Mouse (Mus musculus) stomach, embryonic 14.5 days (tissue): ENCODE results near the gene Gm15217. TPM values are rescaled to one million over a fixed set of nuclear protein-coding genes. Genes with fewer than 3 reads are reported as not detected.

Experiments used
- ATAC-seq: fragments of 200-750 bp; cut with Nextera tagmentation; 2 replicates; pipeline ENCODE4 v1.8.0; 2017; ENCODE audit warnings: low read depth, moderate TSS enrichment; ENCODE audit not compliant: insufficient number of reproducible peaks, insufficient read depth, low FRiP score
- H3K27ac ChIP-seq: fragments of 300-500 bp; sonication (generic); 2 replicates; pipeline ENCODE4 v1.5.1; 2014; ENCODE audit warnings: mild to moderate bottlenecking, low read length, moderate library complexity, mixed read lengths
- H3K27me3 ChIP-seq: fragments of 300-500 bp; sonication (generic); 2 replicates; pipeline ENCODE4 v1.6.1; 2014; ENCODE audit warnings: low read length, control low read depth, mixed read lengths; ENCODE audit not compliant: control insufficient read depth, insufficient read depth
- H3K36me3 ChIP-seq: fragments of 300-500 bp; sonication (generic); 2 replicates; pipeline ENCODE4 v1.6.1; 2014; ENCODE audit warnings: mild to moderate bottlenecking, control low read depth, low read length, moderate library complexity, mixed read lengths; ENCODE audit not compliant: control insufficient read depth, insufficient read depth
- H3K4me1 ChIP-seq: fragments of 300-500 bp; sonication (generic); 2 replicates; pipeline ENCODE4 v1.6.1; 2014; ENCODE audit warnings: low read length, control low read depth, mixed read lengths; ENCODE audit not compliant: control insufficient read depth, insufficient read depth
- H3K4me2 ChIP-seq: fragments of 300-500 bp; sonication (generic); replicated peaks from 2 replicates; pipeline ENCODE4 v1.6.1; 2014; ENCODE audit warnings: low read depth, low read length, control low read depth
- H3K4me3 ChIP-seq: fragments of 300-500 bp; sonication (generic); 2 replicates; pipeline ENCODE4 v1.5.1; 2014; ENCODE audit warnings: low read depth, low read length, control low read depth
- H3K9ac ChIP-seq: fragments of 300-500 bp; sonication (generic); replicated peaks from 2 replicates; pipeline ENCODE4 v1.6.1; 2014; ENCODE audit warnings: low read depth, mild to moderate bottlenecking, control low read depth, low read length, moderate library complexity, mixed read lengths
- H3K9me3 ChIP-seq: fragments of 300-500 bp; sonication (generic); 2 replicates; pipeline ENCODE4 v1.6.1; 2016; ENCODE audit warnings: low read depth, low read length, control low read depth; ENCODE audit not compliant: control insufficient read depth
- WGBS: fragments of 180-500 bp; shearing (Covaris S2); extraction: QIAGEN DNeasy Blood & Tissue Kit; methylation state at CpG from one replicate; pipeline ENCODE4 v1.1.7; 2014; 5-methylcytosine and 5-hydroxymethylcytosine counted together
- polyA plus RNA-seq: library from polyadenylated mRNA; unstranded; fragments of >200 nt; fragmentation: Nextera tagmentation; extraction: Ambion mirVana; gene quantifications from 2 replicates; pipeline ENCODE4 v1.2.1, GENCODE M21; 2014

Gene Gm15217
- polyA plus RNA-seq, 1 experiment from 2014 or later = 1.1 TPM

DNA sequence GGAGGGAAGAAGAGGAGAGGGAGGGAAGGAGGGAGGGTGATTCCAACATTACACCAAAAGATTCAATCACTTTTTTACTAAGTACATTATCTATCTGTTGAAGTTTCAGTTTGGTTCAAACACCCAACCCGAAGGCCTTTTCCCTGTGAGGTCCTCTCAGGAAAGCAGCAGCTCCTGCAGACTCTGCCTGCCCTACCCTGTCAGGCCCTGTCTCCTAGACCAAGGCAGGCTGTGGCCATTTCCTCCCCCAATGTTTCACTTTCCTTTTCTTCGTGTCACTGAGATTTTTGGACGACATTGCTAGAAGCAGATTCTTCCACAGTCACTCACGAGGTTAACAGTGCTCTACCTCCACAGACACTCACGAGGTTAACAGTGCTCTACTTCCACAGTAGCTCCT is 3.4 kb upstream of the Gm15217 start:
- ATAC-seq = no peak
- H3K9me3 ChIP-seq = no peaks in the 10 kb centered on the region
- 0 out of 2 replicates have a peak, but pooled peaks cover 6% of the 10 kb centered on the region for H3K4me1 ChIP-seq
- H3K36me3 ChIP-seq = no peaks in the 10 kb centered on the region
- no peak overlapping the region for H3K27ac ChIP-seq
- H3K4me2 ChIP-seq = no peak overlapping the region
- no peak overlapping the region for H3K4me3 ChIP-seq
- WGBS = 72% methylated on average over 5 of the region's 5 CpGs
- H3K9ac ChIP-seq = no peak overlapping the region
- no peaks in the 10 kb centered on the region for H3K27me3 ChIP-seq

- peak overlapping the region; percentile 15 for H3K4me3 ChIP-seq
- no peak overlapping the region for H3K9ac ChIP-seq
- peaks cover 12% of the 10 kb centered on the region for H3K36me3 ChIP-seq
- H3K9me3 ChIP-seq = no peaks in the 10 kb centered on the region
- H3K27ac ChIP-seq = no peak overlapping the region
- 0 out of 2 replicates have a peak, but pooled peaks cover 7% of the 10 kb centered on the region for H3K4me1 ChIP-seq
- 14% methylated on average over 30 of the region's 31 CpGs for WGBS
- peak overlapping the region; percentile 48 for H3K4me2 ChIP-seq
- ATAC-seq = peak; percentile 73; the same call in 1 of the 2 replicates
- H3K27me3 ChIP-seq = no peaks in the 10 kb centered on the region
These were observed 1.1 kb downstream of the Gm15217 start for GRCm38 (mm10) chr14:46380286-46380721.

- no peak for ATAC-seq
- no peaks in the 10 kb centered on the region for H3K27me3 ChIP-seq
These were observed 2.2 kb downstream of the Gm15217 start for GRCm38 (mm10) chr14:46381457-46381856.

GRCm38 (mm10) chr14:46384946-46385691 is 5.9 kb downstream of the Gm15217 start:
- Histone ChIP-seq H3K9ac (peak overlapping the region; percentile 31), H3K27me3 (no peaks in the 10 kb centered on the region), H3K4me2 (peak overlapping the region; percentile 74), H3K4me3 (peak overlapping the region; percentile 53), H3K9me3 (no peaks in the 10 kb centered on the region), H3K36me3 (peaks cover 12% of the 10 kb centered on the region), H3K4me1 (0 out of 2 replicates have a peak, but pooled peaks cover 7% of the 10 kb centered on the region), H3K27ac (peak overlapping the region; percentile 6; the same call in 1 of the 2 replicates)
- no peak for ATAC-seq
- WGBS = 9% methylated on average over 14 of the region's 14 CpGs

More at GRCm38 (mm10) chr14:46381457-46381856, 2.2 kb downstream of the Gm15217 start:
- Histone ChIP-seq H3K27ac (no peak overlapping the region), H3K4me3 (no peak overlapping the region), H3K9me3 (no peaks in the 10 kb centered on the region), H3K9ac (no peak overlapping the region), H3K4me2 (no peak overlapping the region), H3K4me1 (0 out of 2 replicates have a peak, but pooled peaks cover 7% of the 10 kb centered on the region), H3K36me3 (peaks cover 12% of the 10 kb centered on the region)
- 64% methylated on average over 6 of the region's 6 CpGs for WGBS

- 1% methylated on average over 39 of the region's 39 CpGs for WGBS
- Histone ChIP-seq H3K27me3 (no peaks in the 10 kb centered on the region), H3K27ac (peak overlapping the region; percentile 58; the same call in 1 of the 2 replicates), H3K4me2 (peak overlapping the region; percentile 74), H3K9ac (peak overlapping the region; percentile 31), H3K9me3 (no peaks in the 10 kb centered on the region), H3K4me3 (peak overlapping the region; percentile 53), H3K36me3 (peaks cover 12% of the 10 kb centered on the region), H3K4me1 (0 out of 2 replicates have a peak, but pooled peaks cover under 1% of the 10 kb centered on the region)
- no peak for ATAC-seq
These were observed 6.7 kb downstream of the Gm15217 start for GRCm38 (mm10) chr14:46385701-46386477.

GRCm38 (mm10) chr14:46386478-46387356 is 7.5 kb downstream of the Gm15217 start:
- peak overlapping the region; percentile 53 for H3K4me3 ChIP-seq
- H3K9me3 ChIP-seq = no peaks in the 10 kb centered on the region
- H3K4me2 ChIP-seq = peak overlapping the region; percentile 74
- H3K27me3 ChIP-seq = no peaks in the 10 kb centered on the region
- peak overlapping the region; percentile 58; the same call in 1 of the 2 replicates for H3K27ac ChIP-seq
- ATAC-seq = no peak
- WGBS = 1% methylated on average over 28 of the region's 28 CpGs
- peak overlapping the region; percentile 31; the same call in 1 of the 2 replicates for H3K9ac ChIP-seq
- peaks cover 12% of the 10 kb centered on the region for H3K36me3 ChIP-seq
- no peaks in the 10 kb centered on the region for H3K4me1 ChIP-seq

GRCm38 (mm10) chr14:46387357-46387671 is 8.1 kb downstream of the Gm15217 start:
- no peaks in the 10 kb centered on the region for H3K9me3 ChIP-seq
- no peaks in the 10 kb centered on the region for H3K27me3 ChIP-seq
- peak overlapping the region; percentile 74 for H3K4me2 ChIP-seq
- peak; percentile 85 for ATAC-seq
- 1% methylated on average over 26 of the region's 27 CpGs for WGBS
- H3K4me1 ChIP-seq = no peaks in the 10 kb centered on the region
- peaks cover 12% of the 10 kb centered on the region for H3K36me3 ChIP-seq
- H3K27ac ChIP-seq = peak overlapping the region; percentile 88
- H3K4me3 ChIP-seq = peak overlapping the region; percentile 53
- peak overlapping the region; percentile 74 for H3K9ac ChIP-seq
